Mouse (Mus musculus) heart, adult 18-20 months (tissue): ENCODE measurements around the gene Fgfr2. TPM values are rescaled to one million over a fixed set of nuclear protein-coding genes. Genes with fewer than 3 reads are reported as not detected.

Experiments used
- DNase-seq, 2 experiments: peaks; one replicate each; pipeline ENCODE4 v3.0.0; 2021 to 2022; ENCODE audit warnings: mixed read lengths in 1 of 2
- total RNA-seq, 2 experiments: library from RNA; stranded (reverse); gene quantifications; 2 replicates each; pipeline ENCODE4 v1.2.3; 2021

Gene Fgfr2
- total RNA-seq, 2 experiments from 2014 or later, result 1.3 to 2.6 TPM

DNA sequence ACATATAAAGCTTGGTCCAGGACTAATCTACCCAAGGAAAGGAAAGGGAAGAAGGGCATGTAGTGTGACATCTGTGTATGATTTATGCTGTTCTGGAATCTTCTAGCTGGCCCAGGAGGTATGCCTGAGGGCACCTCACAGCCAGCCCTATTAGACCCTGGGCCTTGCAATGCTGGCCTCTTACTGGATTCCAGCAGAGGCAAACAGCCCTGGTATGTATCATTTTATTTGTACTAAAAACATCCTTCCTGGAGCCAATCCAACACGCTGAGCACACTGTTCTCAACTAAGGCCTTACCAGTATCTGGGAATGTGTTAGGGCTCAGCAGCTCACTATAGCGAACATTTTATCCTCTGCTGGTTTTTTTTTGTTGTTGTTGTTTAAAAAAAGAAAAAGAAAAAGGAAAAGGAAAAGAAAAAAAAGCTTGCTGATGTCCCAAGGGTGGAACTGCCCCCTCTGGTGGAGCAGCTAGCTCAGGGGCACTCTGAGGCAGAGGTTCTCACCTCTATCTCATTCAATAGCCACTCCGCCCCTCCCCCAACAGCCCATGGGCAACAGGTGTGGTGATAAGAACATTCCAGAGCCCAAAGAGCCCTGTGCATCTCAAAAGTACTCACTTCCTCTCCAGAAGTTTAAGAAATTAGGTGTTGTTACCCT lies 82.3 kb downstream of the Fgfr2 start:
- DNase-seq, result peak; percentile 55 to 69

DNA sequence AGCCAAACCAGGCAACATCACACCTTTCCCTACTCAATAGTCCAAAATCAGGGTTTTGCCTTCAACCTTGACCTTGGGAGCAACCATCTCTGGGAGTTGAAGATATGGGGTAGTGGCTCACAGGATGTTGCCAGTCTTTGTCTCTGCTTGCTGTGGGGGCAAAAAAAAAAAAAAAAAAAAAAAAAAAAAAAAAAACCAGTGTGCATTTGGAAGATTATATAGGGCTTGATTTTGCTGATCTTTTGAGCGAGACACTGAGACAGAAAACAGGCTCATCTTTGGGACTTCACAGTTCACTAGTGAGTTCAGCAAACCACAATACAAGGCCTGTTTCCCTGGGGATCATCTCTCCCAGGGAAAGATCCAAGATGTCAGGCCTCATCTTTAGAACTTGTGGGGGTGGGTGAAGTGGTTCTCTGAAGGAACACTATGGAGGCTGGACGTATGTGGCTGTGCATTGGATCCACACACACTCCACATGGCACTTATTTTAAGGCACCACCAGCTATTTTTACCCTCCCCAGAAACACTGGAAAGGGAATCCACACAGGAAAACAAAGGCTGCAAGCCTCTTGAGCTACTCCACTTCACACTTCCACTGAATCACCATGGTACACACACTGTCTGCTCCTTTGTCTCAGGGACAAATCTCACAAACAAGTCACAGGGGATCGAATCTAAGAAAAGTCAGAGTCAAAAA lies 83.4 kb downstream of the Fgfr2 start:
- DNase-seq, result no peak

DNA sequence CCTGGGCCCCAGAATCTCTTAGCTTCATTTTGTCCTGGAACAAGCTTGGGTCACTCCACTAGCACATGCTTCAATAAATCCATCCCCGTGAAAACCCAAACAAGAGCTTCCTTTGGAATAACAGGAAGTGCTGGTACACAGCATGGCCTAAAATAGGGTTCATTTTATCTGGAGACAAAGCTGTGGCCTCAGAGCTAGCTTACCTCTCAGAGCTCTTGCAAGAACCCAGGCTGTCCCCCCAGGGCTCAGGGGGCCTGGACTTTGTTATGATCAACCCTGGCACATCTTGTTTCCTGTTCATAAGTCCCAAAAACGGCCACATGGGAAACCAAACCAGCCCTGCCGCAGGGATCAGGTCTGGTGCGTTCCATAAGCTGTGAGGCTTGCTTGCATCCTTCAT lies 85.5 kb downstream of the Fgfr2 start:
- DNase-seq, result peak in 1 of 2 experiments; percentile 29

DNA sequence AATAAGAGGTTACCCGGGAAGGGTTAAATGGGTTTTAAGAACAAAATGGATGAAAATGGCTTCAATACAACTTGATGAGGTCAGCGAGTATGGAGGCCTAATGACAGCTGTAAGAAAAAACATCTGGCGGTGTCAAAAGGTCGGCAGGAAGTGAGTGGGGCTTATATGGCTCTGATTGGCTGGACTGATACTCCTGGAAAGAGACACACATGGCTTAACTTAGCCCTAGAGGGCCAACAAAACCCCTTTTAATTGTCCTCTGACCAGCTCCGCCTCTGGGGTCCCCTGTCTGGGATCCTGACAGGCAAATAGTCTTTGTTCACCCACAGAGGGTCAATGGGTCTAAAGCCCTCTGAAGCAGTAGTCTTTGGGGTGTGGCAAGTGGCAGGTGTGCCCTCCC lies 85.9 kb downstream of the Fgfr2 start:
- peak; percentile 60 to 61 for DNase-seq

DNA sequence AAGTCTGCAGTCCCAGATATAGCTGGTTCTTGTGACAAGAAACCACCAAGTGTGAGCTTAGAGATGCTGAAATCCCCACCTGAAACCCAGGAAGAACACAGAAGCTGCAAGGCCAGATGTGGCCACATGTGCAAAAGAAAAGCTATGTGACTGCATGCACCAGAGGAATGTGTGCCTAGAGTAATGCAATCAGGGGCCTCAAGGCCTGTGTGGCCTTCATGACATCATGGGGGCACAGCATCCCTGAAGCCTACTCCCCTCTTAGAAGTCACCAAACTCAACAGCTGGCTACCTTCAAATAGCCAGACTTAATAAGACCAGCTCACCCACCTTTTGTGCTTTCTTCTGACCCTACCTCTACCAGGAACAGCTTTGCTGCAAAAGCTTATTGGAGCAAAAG lies 87.2 kb downstream of the Fgfr2 start:
- DNase-seq, result no peak

DNA sequence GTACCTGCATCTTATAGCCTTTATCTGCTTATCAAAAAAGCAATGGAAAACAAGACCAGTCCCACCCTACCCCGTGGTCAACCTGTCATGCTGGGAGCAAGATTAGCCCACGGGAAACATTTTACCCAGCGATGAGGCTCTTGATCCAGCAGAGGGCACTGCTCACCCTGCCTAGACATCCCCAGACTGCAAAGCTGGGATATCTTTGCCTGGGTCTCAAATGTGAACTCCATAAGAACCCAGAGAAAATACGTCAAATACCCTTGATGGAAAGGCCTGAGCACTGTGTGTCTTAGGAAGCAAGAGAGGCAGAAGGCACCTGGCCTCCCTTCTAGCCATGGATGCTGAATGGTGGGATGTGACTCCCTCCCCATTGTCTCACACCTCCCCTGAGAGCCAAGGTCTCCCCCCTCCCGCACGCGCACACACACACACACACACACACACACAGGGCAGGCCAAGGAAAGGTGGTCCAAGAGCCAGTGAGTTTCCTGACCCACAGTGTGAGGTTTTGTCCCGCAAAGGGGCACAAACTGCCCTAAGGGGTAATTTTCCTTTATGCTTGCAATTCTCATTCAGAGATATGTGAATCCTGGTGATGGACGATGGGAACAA lies 90.5 kb downstream of the Fgfr2 start:
- DNase-seq, result peak; percentile 64 to 81

DNA sequence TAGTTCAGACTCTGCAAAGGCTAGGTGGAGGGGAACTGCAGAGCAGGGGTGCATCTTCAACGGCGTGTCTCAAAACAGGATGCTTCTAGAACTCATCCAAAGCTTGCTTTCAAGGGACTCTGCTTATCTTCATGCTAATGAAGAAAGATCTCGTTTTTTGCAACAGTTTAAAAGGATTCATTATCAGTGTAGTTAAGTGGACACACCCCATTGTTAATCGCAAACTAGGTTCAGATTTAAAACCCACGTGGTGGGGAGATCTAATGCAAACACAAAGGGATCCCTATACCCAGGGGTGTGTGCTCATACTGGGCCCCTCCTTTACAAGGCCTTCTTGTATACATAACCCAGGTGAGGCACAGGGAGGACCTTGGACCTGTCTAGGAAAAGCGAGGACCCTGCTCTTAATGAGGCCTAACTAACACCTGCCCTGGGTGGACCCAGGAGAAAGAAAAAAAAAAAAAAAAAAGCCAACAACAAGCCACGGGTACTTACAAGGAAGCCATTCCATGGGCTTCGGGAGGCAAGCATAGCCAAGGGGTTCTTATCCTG lies 93.6 kb downstream of the Fgfr2 start:
- DNase-seq, result no peak

DNA sequence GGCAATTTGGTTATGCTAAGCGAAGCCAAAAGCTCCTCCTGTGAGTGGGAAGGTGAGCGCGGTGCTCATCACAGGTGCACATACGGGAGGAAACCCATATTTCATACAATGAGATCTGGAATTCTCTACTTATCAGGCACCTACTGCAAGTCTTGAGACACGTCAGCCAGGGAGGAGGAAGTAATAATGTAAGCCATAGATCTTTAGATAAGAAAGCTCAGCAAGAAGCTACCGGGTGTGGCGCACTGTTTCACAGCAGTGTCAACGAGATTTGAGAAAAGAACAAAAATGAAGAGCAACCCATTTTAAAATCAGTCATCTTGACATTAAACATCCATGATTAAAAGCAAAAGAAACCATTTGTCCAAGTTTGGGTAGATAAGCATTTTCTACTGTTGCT lies 94.1 kb downstream of the Fgfr2 start:
- DNase-seq, result no peak

DNA sequence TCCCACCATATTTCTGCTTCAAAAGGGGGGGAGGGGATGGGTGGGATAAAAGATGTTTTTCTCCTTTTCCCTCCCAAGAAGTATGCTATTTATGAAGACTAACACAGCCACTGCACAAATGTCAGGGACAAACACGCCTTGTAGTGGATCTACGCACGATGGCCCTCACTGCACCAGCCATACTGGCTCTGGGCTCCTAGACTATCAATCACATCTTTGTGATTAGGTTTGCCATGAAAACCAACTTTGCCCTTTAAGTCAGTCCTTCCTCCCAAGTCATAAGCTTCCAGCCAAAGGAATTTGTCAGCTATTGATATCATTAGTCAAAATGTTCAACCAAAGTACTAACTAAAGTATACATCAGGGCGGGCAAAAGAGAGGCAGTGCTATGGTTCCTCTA lies 95.2 kb downstream of the Fgfr2 start:
- no peak for DNase-seq

DNA sequence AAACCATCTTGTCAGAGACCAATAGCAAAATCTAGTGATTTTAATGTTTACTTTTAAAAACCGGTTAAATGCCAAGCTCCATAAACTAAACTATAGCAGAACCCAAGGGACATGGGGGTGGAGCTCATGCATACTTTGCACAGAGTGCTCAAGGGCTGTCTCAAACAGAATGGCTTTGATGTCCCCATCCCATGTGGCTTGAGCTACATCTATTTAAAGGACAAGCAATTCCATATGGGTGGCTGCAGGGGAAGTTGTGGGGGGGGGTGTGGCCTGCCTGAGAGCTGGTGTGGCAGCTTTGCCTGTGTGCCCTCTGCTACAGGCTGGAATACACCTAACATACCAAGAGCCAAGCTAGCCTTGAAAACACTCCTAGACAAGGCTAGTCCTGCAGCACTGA lies 98.5 kb downstream of the Fgfr2 start:
- no peak for DNase-seq

DNA sequence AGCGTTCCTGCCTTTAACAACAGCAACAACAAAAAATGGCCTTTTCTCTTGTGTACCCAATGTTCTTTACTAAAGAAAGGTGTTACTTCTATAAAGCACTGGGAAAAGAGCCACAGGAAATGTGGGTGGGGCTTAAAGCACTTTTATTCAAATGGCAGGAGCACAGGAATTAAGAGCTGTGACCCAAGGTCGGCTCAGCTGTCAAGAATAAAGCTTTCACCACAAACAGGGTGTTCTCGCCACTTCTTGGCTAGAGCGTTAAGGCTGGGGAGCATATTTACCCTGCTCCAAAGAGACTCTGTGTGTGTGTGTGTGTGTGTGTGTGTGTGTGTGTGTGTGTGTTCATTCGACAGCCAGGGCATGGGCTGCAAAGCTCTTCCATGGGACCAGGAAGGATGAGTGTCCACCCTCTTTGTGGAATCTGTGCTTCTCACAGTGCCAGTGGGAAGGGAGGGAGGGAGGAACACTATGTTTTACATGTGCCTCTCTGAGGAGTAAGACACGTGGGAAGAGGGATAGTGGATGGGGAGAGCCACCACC lies 103.6 kb downstream of the Fgfr2 start:
- peak; percentile 44 to 56 for DNase-seq

DNA sequence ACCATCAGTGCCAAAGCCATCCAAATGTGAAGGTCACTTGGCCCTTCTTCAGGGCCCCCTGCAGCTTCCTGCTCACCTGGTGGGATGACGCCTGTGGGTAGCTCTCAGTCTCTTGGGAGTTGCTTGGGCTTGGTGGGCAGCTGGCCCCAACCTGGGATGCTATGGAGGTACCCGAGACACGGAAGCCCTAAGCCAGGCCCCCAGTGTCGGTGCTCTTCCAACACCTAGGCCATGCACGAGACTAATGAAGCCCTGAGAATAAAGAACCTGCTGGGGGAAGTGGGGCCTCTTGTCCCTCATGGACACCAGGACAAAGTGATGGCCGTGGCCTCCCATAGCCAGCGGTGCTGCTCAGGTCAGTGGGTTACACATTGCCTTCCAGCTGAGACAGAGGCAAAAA lies 104.2 kb downstream of the Fgfr2 start:
- DNase-seq, result no peak

DNA sequence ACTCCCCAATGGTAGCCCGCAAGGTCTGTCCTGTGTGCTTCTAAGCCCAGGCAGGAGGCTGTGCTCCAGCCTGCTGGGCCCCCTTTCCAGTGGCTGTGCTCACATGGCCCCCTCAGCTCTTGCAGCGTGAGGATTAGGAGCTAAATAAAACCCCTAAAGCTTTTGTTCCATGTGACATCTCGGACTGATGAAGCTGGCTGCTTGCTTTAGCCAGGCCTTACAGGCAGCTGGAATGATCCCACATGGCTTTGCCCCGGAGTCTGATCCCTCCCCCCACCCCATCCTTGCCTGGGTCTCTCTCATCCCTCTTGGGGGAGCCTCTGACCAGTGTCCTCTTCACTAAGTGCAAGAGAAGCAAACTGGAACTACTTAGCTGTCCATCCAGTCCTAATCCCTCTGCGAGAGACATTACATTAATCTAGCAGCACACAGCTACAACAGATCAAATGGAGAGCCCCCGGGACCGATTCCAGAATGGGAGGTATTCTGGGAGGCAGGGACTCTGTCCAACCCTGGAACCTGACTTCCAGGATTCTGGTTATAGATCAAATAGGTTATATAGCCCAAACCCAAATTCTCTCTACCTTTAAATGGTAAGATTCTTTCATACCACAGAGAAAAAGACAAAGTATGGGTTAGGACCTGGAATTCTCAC lies 107.6 kb downstream of the Fgfr2 start:
- peak; percentile 41 to 65 for DNase-seq

DNA sequence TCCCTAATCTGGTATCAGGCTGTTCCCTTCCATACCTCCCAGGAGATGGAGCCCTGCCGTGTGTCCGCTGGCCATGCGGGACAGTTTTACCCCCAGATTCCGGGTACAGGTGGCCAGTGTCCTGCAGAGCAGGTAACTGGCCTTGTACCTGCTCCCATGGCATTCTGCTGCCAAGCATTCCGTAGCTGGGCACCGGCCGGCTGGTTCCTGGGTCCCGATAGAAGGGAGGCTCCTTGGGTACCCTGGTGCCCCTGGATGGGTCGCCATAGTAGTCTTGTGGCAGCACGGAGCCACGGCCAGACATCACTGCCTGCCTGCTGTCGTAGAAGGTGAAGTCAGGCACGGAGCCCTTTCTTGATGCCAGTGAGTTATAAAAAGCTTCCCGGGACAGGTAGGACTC lies 108.5 kb downstream of the Fgfr2 start:
- DNase-seq, result no peak

DNA sequence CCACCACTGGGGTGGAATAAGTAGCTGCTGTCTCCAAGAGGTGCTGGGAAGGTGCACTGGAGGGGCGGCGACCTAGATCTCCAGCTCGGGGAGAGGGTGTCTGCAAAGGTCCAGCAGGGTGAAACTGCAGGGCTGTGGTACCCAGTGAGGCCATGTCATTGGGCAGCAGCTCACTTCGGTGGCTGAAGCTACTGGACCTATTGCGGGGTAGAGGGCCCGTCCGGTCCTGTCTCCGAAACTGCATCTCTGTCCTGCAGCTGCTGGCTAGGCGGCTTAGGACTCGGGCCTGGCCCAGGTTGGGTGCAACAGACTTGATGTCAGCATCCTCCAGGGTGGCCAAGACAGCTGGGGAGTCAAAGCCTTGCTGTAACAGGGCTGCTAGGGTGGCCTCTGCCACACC lies 109.2 kb downstream of the Fgfr2 start:
- DNase-seq, result no peak

DNA sequence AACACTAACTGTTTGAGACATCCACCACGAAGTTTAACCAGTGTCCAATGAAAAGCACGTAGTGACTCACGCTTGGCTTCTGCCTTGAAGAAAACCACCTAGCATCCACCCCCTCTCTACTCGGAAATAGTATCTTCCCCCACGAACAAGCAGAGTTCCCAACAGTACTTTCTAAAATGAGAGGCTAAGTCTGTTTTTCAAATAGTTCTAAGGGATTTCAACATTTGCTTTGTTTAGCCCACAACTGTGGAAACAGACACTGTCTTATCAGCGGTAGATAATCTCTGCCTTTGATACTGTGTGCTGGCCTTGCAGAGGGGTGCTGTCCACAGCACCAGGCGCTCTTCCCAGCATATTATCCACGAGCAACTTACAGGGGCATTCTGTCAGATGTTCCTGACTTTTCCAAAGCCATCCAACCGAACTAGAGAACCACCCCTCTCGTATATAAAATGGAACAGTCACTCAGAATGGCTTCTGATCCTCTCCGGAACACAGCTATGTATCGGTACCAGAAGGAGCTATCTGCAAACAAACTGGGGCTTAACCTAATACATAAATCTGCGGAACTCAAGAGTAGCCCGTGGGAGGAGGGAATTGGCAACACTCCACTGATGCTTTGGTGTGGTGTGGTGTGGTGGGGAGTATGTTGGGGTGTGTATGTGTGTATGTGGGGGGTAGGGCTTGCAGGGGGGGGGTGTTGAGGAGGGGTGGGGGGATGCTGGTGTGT lies 110.3 kb downstream of the Fgfr2 start:
- DNase-seq, result no peak

DNA sequence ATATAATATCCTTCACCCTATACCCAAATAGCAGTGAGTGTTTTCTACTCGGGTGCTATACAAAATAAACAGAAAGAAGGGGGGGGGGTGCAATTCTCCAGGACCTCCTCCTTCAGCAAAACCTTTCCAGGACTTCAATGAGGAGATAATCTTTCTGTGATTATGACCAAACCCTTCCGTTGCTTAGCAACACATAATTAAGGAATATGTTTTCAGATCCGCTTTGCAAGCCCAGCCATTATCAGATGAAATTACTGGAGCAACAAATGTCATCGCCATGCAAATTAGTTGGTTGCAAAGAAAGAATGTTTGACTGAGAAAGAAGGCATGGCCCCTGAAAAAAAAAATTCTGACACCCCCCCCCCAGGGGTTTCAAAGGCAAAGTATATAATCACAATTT lies 111.5 kb downstream of the Fgfr2 start:
- no peak for DNase-seq

DNA sequence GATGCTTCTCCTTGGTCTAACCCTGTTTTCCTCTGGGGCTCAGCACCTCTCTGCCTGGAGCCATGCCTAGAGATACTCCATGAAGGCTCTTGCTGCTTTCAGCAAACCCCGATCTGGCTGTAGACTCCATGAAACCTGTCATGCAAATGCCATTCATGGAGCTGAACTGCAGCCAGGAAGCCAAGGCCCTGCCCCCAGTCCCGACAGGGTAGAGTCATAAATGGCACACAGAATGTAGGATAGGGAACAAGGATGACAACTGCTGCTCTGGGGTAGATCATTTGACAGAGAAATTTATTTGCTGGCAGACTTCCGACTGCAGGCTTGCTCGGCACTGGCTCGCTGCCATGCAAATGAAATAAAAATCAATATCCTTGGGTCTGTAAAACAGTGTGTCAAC lies 112.0 kb downstream of the Fgfr2 start:
- peak; percentile 30 to 35 for DNase-seq

DNA sequence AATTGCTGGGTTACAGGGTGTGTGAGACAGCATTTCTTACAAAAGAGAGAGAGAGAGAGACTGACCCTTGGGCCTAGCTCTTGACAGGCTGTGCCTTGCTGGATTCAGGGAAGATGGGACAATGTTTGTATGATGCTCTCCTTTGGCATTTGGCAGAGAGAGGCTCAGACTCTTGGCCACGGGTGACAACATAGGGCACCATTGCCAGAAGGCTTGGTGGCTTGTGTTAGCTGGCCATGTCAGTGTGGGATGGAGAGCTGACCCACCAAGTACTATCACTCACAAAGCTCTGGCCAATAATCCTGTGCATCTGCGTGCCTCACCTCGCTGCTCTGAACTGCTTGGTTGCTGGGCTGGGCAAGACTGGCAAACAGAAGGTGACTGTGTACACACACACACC lies 112.7 kb downstream of the Fgfr2 start:
- DNase-seq, result no peak

DNA sequence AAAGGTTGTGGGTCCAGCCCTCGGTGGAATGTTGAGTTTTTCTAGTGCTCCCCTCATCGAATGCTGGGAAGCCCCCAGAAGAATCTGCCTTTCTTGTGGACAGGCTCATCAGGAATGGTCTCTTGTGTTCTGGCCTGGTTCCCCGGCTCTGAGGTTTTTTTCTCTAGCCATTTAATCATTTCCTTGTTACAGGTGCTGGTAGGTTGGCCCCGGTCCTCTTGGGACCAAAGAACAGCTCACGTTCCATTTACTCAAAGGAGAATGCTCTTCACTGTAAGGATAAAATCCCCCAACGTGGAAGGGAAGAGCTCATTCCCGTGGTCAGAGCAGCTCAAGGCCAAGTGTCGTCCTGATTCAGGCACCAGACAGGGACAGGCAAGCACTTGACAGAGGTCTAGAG lies 113.5 kb downstream of the Fgfr2 start:
- DNase-seq, result no peak

DNA sequence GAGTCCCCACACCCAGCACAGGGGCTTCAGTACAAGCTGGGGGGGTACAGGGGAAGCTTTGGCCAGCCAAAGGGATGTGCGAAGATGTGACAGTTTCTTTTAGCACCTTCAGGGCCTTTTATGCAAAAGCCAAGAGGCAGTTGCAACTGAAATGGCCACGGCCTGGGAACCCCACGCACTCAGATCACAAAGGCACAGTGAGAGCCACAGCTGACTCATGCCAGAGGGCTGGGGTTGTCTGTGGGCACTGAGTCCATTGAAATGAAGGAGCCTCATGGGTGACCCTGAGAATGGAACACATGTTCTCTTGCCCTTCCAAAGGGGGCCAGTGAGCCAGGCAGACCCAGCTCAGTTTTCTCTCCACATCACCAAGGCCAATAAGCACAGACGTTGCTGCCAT lies 114.5 kb downstream of the Fgfr2 start:
- no peak for DNase-seq

DNA sequence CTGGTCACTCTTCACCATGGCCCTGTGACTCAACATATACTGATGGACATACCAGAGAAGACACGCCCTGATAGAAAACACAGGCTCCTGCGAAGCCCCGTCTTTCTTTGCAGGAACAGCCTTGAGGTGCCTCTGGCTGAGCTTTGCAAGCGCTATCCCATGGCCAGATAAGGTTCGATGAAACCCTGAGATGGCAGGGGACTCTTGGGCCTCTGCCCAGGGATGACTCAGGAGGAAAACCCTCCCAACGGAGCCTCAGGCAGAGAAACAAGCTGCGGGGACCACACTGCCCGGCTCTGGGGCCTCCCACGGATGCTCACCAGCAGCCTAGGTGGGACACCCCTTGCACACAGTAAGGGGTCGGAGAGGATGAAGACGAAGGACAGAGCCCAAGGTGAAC lies 115.8 kb downstream of the Fgfr2 start:
- peak; percentile 44 to 50 for DNase-seq
